Mouse (Mus musculus): ENCODE data around the gene Pptc7.
"Not testable (repeated sequence)": the region's sequence is repeated elsewhere in the genome, so short reads cannot be mapped to it uniquely, and the experiment has no call there.

Gene Pptc7

DNA sequence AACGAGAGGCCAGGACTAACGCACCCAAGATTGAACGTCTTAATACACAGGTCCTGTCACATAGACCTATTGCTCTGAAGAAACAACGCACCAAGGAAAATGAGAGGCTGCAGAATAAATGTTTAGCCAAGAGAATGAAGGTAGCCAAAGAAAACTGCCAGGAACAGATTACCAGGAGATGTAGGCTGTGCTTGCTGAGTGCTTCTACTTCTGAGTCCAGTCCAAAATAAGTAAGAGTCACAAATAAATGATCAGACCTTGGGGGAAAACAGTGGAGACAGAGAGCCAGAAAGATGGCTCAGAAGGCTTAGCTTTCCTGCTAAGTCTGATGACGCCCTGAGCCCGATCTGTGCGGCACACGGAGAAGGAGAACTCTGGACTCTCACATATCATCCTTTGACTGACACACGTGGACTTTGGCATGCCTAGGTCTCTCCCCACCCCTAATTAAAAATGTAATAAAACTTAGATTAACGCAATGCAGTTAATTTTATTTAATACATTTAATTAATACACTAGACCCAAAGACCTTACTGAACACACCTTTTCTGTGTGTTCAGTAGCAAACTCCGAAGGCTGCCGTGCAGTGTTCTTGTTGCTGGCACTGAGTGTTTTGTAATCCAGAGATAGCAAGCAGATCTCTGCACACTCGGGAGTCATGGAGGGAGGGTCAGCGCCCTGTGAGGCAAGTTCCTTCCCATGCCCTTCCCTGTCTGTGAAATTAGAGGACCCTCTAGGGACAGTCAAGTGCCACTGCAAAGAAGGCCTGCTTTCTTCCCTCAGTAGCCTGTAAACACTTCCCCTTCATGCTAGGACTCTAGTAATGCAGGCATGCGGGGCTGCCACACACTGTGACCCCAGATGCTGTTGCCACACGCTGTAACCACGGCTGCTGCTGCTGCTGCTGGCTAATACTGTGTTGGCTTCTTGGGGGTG is 18.9 kb downstream of the Pptc7 start:
- no peak for DNase-seq (ENCODE audit: low read depth)

DNA sequence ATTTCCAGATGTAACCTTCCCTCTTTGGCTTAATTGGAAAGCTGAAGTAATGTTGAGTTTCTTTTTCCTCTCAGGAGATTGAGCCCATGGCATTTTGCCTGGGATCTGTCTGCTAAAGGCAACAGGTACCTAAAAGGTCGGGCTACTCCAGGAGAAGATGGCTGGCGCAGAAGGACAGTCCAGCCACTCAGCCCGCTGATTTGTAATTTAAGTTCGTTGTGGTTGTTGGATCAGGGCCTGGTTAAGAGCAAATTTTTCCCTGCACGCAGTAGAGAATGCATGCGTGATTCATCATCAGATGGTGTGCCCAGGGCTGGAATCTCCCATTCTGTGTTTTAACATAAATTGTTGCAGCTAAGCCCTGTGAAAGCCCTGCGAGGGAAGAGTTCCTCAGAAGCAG is 19.8 kb downstream of the Pptc7 start:
- DNase-seq (ENCODE audit: low read depth), result no peak

DNA sequence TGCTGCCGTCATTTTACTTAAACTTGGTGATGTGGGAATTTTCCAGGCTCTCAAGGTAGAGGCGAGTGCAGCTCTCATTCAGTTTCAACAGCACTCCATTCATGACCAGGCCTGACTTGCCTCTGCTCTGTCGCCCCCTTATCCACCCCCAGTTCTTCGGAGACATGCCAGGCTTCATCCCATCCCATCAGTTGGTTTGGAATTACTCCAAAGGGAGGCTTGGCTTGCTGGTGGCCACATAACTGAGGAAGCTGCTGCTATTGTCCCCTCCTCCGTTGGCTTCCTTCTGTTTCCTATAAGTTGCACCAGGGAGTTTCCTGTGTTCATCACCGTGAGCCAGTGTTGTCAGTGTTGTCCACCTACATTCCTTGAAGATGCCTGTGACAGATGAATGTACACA is 20.4 kb downstream of the Pptc7 start:
- DNase-seq (ENCODE audit: low read depth), result no peak

DNA sequence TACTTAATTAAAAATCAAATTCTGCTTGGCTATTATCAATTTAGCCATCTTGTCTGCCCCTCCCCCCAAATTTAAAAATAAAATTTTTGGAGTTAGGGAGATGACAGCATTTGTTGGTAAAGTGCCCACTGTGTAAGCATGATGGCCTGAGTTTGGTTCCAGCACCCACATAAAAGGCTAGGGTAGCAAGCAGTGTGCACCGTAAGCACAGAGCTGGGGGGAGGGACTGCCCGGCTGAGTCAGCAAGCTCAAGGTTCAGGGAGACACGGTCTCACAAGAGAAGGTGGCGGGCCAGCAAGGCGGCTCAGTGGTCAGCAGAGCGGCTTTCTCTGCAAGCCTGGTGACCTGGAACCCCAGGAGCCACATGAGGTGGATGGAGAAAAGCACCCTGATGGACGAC is 21.3 kb downstream of the Pptc7 start:
- no peak for DNase-seq (ENCODE audit: low read depth)

DNA sequence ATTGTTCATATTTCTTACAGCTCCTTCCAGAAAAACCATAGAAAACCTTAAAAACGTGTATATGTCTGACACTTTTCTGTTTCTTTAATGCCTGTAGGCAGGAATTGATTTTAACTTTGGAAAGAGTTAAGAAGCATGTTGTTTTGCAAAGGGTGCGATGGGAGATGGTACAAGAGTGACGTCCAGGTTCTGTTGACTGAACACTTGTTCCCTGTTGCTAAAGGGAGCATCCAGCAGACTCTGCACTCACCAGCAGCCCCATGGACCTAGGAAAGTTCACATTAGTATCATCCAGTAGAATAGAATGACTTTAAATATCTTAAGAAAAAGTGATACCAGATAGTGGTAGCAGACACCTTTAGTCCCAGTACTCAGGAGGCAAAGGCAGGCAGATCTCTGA is 22.4 kb downstream of the Pptc7 start:
- no peak for DNase-seq (ENCODE audit: low read depth)

DNA sequence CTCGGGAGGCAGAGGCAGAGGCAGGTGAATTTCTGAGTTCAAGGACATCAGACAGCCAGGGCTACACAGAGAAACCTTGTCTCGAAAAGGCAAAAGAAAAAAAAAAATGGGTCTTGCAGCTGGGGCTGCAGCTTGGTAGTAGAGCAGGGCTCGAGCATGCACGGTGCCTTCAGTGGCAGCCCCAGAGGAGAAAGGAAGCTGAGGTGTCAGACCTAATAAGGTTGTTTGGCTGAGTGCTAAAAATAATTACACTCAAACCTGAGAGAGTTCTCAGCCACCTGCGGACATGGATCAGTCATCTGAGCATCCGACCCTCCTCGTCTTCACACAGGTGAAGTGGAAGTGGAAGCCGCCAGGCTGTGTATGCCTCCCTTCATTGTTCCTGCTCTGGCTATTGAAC is 26.5 kb downstream of the Pptc7 start:
- peak; percentile 49 for DNase-seq (ENCODE audit: low read depth)

DNA sequence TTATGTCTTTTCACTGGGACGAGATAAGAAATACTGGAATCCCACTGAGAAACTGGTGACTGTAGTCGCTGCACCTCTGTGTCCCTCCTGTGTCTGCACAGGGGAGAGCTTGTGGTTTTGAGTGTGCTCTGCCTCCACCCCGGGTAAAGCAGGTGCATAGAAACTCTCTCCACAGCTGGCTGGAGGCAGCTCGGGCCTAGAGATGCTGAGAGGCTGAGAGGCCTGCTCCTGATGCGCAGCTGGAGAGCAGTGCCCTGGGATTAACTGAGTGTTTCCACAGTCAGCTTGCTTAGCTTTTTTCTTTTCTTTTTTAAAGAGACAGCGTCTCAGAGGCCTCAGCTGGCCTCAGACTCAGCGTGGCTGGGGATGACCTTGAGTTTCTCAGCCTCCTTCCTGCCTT is 27.5 kb downstream of the Pptc7 start:
- DNase-seq (ENCODE audit: low read depth), result no peak

DNA sequence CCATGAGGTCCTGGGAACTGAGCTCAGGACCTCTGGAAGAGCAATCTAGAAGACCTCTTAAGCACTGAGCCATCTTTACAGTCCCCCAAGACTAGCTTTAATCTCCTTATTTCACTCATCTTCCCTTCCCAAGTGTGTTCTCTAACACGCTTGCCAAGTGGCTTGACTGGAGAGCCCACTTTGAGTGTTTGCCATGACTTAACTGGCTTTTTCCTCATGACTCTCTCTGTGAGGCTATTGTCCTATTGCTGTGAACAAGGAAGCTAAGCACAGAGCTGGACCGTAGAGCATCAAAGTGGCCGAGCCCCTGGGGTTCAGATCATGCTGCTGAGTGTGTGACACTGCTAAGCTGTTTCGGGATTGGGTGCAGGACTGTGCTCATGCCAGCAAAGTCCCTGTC is 28.2 kb downstream of the Pptc7 start:
- DNase-seq (ENCODE audit: low read depth), result no peak

DNA sequence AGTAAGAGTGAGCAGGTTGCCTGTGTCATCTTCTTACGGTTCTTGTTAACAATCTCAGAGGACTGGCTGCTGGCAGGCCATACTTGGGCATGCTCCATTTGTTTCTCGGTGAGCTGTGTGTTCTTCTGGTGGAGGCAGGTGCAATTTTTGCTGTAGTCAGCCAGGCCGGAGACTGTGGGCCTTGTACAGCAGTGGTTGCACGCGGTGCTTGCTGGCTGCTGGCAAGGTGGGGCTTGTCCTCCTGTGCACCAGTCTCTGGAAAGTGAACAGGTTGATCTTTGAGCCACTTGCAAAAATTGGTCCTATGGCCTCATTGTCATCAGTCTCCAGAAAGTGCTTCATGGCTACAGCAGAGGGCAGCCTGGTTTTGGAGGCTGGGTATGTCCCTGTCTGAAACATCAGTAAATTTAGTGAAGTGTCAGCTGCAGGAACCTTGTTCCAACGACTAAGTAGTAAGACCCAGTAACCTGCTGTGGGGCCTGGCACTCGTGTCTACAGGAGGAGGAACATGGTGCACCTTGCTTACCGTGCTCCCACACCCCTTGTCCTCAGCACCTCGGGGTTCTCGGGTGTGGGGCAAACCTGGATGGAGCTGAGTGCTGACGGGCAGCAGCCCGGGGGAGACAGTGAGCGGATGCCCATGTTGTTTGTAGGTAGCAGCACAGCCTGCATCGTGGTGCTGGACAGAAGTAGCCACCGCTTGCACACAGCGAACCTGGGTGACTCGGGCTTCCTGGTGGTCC is 28.9 kb downstream of the Pptc7 start:
- DNase-seq (ENCODE audit: low read depth), result no peak

DNA sequence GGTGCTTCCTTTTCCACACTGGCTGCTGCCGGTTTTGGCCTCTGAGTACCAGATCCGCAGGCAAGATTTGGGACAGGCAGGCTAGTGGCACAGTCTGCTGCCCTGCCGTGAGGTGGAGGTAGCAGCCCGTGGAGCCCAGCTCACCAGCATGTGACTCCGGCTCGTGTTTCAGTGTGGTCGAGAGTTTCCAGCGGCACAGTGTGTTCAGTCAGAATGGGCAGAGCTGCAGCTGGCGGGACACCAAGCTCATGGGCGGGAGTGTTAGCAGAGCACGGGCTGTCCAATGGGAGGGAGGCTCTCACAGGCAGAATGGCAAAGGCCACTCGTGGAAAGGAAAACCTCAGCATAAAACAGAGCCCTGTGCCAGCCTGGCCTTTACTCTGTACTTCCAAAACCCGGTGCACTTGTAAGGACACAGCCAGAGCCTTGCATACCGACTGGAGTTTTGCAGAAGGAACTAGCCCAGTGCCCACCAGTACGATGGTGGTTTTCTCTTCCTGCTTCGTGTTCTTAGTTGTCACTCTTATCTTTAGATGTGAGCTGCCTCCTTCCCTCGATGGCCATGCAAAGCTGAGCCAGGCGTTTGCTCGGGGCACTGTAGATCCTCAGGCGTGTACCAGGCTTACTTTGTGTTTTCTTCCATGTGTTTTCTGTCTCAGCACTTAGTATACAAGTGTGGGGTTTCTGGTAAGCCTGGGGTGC is 31.0 kb downstream of the Pptc7 start:
- DNase-seq (ENCODE audit: low read depth), result peak; percentile 53

DNA sequence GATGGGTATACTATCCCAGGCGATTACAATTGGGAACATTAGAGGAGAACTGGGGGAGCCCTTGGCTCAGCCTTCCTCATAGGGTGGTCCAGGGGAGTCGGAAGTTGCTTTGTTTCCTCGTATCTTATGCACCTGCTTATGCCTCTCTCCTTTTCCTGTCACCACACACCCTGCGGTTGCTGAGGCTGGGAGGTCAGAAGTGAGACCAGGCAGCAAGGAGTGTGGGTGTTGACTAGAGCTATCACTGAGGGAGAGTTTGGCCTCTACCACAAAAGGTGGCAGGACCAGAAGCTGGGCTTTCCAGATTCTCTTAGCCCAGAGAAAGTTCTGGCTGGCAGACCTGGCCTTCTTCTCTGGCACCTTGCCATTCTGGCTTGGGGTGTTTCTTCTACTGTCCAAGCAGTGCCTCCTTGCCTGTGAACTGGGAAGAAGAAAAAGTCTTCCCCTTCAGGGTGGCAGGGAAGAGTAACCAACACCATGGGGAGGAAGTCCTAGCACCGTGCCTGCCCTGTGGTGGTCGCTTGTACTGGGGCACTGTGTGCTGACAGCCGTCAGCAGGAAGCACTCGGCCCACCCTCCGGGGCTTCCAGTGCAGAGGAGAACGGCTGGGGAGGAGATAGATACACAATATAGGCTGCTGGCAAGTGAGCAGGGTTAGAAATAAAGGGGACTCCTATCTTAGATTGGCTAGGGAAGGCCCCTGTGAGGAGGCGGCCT is 33.3 kb downstream of the Pptc7 start:
- peak; percentile 48 for DNase-seq (ENCODE audit: low read depth)

DNA sequence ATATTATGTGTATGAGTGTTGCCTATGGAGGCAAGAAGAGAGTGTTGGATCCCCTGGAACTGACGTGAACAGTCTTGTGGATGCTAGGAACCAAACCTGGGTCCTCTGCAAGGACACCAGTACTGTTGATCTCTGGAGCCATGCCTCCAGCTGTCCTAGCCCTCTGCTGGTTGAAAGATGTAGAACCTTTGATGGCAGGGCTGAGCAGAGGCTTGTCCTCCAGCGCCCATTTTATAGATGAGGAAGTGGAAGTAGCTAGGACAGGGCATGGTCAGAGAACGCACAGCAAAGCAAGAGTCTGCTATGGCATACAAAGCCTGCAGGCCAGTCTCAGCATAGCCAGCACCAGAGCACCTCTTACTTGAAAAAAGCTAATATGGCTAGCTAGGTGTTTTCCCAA is 33.9 kb downstream of the Pptc7 start:
- DNase-seq (ENCODE audit: low read depth), result peak; percentile 82

DNA sequence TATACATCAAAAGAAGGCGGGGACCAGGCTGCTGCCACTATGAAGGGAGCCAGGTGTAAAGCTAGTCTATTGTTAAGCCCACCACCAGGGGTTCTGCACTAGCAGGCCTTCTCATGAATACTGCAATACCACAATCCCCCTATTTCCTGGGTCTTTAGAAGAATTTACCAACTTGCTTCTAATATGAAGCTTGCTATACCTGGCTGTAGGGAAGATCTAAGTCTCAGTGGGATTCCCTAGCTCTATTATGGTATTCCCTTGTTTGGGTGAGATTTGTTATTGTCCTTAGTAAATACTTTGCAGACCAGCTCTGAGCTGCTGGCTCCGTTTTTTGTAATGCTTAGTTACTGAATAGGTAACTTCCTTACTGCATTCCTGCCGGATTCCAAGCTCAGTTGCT is 34.8 kb downstream of the Pptc7 start:
- not testable (repeated sequence) for DNase-seq (ENCODE audit: low read depth)

DNA sequence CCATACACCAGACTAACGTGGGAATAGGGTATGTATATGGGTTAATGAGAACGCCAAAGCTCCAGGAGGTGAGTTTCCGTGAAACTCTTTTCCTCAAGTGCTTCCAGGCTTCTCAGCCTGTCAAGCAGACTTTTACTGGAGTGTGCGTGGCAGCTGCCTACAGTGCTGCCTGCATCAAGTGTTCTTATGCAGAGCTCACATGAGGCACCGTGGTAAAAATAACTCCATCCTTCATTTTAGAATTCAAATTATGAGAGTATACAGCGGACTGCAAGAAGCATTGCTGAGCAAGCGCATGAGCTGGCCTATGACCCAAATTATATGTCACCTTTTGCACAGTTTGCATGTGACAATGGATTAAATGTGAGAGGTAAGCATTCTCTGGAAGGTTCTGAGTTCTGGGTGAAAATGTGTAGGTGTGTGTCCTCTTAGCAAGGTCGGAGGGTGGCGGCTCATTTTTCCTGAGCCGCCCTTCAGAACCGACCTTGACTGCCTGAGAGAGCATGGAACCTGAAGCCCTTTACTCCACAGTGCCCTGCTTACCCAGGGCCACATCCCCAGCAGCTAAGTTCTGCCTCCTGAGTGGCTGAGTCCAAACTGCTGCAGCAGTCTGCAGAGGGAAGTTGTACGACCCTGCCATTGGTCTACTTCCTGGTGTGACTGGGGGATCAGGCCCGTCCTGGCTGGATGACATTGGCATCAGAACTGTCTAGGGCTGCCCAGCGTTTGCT is 35.5 kb downstream of the Pptc7 start:
- no peak for DNase-seq (ENCODE audit: low read depth)

DNA sequence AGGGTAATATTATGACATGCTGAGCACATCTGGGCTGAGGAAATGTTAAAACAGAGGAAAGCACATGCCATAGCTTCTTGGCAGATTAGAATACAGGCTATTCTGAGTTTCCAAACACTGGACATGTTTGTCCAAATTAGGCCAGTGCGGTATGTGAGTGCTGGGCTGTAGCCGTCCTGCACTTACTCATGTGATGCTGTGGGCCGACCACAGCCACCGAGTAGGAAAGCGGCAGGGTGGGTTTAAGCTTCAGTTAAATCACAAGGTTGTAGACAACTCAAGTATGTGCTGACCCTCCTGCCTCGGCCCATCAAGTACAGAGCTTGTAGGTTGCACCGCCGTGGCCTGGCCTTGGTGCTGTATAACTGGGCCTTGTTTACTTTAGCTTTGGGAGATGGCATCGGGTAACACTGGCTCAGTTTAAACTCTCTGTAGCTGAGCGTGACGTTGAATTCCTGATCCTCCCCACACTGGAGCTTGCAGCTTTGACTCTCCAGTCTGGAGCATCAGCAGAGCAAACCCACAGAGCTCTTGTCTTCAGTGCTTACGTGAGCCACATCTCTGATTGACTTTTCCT is 36.1 kb downstream of the Pptc7 start:
- DNase-seq (ENCODE audit: low read depth), result no peak

DNA sequence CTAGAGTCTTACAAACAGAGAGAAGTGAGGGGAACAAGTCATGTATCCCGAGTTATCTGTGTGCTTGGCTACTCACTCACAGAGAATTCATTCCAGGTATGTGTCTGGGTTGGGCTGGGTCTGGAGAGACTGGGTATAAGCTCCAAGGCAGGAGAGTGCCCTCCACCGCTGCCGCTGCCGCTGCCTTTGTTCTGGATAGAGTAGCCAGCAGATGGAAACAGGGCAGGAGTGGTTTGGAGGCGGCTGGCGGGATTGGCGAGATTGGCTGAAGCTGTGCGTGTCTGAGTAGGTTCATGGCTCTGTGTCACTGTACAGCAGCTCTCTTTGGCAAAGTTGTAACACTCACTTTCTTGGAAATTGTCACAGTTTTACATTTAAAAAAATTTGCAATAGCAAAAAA is 39.4 kb downstream of the Pptc7 start:
- no peak for DNase-seq (ENCODE audit: low read depth)

DNA sequence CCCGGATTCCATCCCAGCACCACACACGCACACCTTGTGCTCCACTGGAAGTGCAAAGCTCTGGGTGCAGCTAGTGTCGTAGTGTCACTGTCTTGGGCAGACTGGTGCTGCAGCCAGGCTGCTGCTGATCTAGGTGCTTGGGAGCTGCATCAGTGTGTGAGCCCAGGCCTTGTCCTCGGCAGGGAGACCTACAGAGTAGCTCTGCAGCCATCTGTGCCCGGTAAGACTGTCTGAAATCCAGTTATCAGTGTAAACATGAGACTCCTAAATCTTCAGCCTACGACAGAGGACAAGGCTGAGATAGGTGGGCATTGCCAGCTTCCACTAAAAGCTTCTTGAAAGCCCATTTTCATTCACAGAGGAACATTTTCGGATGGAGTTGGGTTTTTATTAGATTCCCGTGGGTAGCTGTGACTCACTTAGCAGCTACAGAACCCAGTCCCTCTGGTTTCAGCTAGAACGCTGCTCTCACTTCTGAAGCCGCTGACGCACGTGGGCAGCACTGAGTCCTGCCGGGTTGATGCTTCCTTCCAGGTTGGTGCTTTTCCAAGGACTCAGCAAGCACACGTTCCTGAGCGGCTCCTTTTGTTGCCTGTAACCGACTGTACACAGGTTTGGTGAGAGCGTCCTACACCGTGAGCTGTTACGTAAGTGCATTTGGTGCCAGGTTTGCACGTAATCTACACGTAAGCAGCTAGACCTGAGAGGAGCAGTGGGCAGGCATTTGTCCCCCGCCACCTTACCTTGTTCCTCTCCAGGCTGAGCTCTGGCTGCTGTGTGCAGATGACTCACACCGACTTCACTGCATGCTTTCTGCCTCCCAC is 40.7 kb downstream of the Pptc7 start:
- no peak for DNase-seq (ENCODE audit: low read depth)

DNA sequence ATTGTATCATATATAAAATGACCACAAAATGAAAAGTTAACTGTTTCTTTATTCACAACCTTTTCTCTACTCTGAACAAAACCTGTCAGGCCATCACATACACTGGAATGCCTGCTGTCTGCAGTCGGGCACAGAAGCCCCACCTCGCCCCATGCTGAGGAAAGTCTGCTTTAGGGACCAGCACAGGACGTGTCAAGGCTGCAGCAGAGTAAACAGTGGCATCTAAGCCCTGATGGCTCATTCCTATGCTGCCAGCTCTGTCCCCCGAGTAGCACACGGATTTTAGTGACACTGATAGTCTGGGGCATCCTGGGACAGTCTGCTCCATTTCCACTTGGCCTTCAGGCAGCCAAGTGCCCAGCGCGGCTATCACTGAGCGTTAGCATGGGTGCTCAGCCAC is 41.3 kb downstream of the Pptc7 start:
- no peak for DNase-seq (ENCODE audit: low read depth)

DNA sequence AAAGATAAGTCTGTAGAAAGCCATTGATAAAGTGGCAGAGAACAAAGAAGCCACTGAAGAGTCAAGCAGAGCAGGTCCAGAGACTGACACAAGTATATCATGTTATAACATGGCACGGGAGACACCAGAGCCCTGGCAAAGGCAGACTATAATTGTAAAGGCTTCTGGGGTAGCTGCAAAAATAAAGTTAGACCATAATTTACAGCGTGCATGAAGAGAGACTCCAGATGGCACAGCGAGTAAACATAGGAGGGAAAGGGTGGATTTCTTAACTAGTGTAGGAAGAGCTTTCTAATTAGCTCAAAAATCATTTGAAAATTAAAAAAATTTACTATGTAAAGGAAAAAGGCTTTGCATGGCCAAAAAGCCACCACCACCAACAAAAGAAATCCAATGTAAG is 43.1 kb downstream of the Pptc7 start:
- DNase-seq (ENCODE audit: low read depth), result no peak

DNA sequence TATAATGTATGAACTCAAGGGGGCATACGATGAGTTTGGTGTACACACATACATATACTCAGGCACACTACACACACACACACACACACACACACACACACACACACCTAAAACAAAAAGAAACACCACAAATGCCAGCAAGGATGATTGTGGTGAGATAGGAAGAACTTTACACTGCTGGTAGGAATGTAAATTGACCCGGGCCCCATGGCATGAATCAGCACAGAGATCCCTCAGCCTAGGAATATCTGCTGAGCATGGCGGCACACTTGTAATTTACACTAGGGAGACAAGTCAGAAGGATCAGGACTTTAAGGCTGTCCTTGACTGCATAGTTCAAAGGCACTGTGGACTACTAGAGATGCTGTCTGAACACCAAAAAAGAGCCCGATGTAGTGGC is 46.1 kb downstream of the Pptc7 start:
- DNase-seq (ENCODE audit: low read depth), result no peak
